Mouse (Mus musculus): ENCODE results near the gene Lcor.

- TF ChIP-seq GATA1 (IDR thresholded peaks at IDR 0.05; ENCODE audit: borderline replicate concordance, low read length) (no peak), FLI1 (IDR thresholded peaks at IDR 0.05; ENCODE audit: low read length) (no peak)
Measured at GRCm38 (mm10) chr19:41579311-41579920, 97.0 kb downstream of the Lcor start.

All from megakaryocyte, embryonic 14.5 days (primary cell).